Mouse (Mus musculus) liver, embryonic 14.5 days (tissue): ENCODE measurements around the gene Dus1l. TPM values are rescaled to one million over a fixed set of nuclear protein-coding genes. Genes with fewer than 3 reads are reported as not detected.

Experiments used
- ATAC-seq: fragments of 200-750 bp; cut with Nextera tagmentation; 2 replicates; pipeline ENCODE4 v1.8.0; 2017; ENCODE audit warnings: moderate number of reproducible peaks, mild to moderate bottlenecking, moderate library complexity; ENCODE audit not compliant: insufficient read depth
- DNase-seq, 3 experiments: peaks; one replicate each; pipeline ENCODE4 v3.0.0-alpha.2; 2012 to 2013; ENCODE audit warnings: low read depth in 3 of 3, low spot score in 3 of 3
- H3K27ac ChIP-seq: fragments of 300-500 bp; sonication (generic); 2 replicates; pipeline ENCODE4 v1.5.1; 2014; ENCODE audit warnings: moderate library complexity, mild to moderate bottlenecking, control low read depth, inconsistent platforms
- H3K27me3 ChIP-seq: fragments of 300-500 bp; sonication (generic); 2 replicates; pipeline ENCODE4 v1.6.1; 2014; ENCODE audit warnings: mild to moderate bottlenecking, low read length, moderate library complexity; ENCODE audit not compliant: control insufficient read depth, insufficient read depth
- H3K36me3 ChIP-seq: fragments of 300-500 bp; sonication (generic); replicated peaks from 2 replicates; pipeline ENCODE4 v1.6.1; 2014; ENCODE audit warnings: low read depth; ENCODE audit not compliant: control insufficient read depth, insufficient read depth
- H3K4me1 ChIP-seq, 2 experiments: fragments of 200-500 bp in 1 of 2; fragments of 300-500 bp in 1 of 2; sonication (generic) in 1 of 2; replicated peaks; 2 replicates each; pipeline ENCODE4 v1.6.1; 2012 to 2014; ENCODE audit warnings: antibody characterized with exemption in 1 of 2, inconsistent platforms in 1 of 2, low read length in 1 of 2; ENCODE audit not compliant: control insufficient read depth in 2 of 2, insufficient read depth in 2 of 2
- H3K4me2 ChIP-seq: fragments of 300-500 bp; sonication (generic); 2 replicates; pipeline ENCODE4 v1.6.1; 2014; ENCODE audit warnings: low read depth, mild to moderate bottlenecking, control low read depth, moderate library complexity
- H3K4me3 ChIP-seq, 2 experiments: fragments of 200-500 bp in 1 of 2; fragments of 300-500 bp in 1 of 2; sonication (generic) in 1 of 2; 2 replicates each; pipeline ENCODE4 v1.5.1; 2012 to 2014; ENCODE audit warnings: low read depth in 2 of 2, low read length in 2 of 2, mild to moderate bottlenecking in 2 of 2, control low read depth in 1 of 2, inconsistent platforms in 1 of 2, moderate library complexity in 1 of 2; ENCODE audit not compliant: insufficient read depth in 1 of 2
- H3K9ac ChIP-seq: fragments of 300-500 bp; sonication (generic); replicated peaks from 2 replicates; pipeline ENCODE4 v1.6.1; 2014; ENCODE audit warnings: mild to moderate bottlenecking, control low read depth, moderate library complexity
- H3K9me3 ChIP-seq: fragments of 300-500 bp; sonication (generic); 2 replicates; pipeline ENCODE4 v1.6.1; 2016; ENCODE audit warnings: low read length, mixed read lengths; ENCODE audit not compliant: control insufficient read depth
- CTCF ChIP-seq: IDR thresholded peaks from 2 replicates; pipeline ENCODE4 v1.5.1; 2016; ENCODE audit warnings: antibody characterized with exemption, low read depth, control low read depth
- EP300 ChIP-seq: IDR thresholded peaks from 2 replicates; pipeline ENCODE4 v1.6.1; 2016; ENCODE audit warnings: antibody characterized with exemption, low read depth
- WGBS: fragments of 180-500 bp; shearing (Covaris S2); extraction: QIAGEN DNeasy Blood & Tissue Kit; methylation state at CpG from one replicate; pipeline ENCODE4 v1.1.7; 2014; ENCODE audit not compliant: insufficient replicate concordance; 5-methylcytosine and 5-hydroxymethylcytosine counted together
- polyA plus RNA-seq, 2 experiments: library from polyadenylated mRNA; depleted of rRNA in 1 of 2; stranded (reverse) in 1 of 2; unstranded in 1 of 2; fragments of >200 nt; fragmentation: Nextera tagmentation in 1 of 2; extraction: Ambion mirVana in 1 of 2; gene quantifications; 2 replicates each; pipeline versions ENCODE4 v1.2.1 to v1.2.3; 2012 to 2014

Dus1l gene
- polyA plus RNA-seq, 2 experiments = 34.0 to 61.2 TPM

- TF ChIP-seq CTCF = no peak
- DNase-seq (no peak), ATAC-seq (no peak)
- H3K4me1 ChIP-seq = peaks cover 2 to 8% of the 10 kb centered on the region in 2 experiments; a peak in 3 of 4 replicates
- peaks cover 43% of the 10 kb centered on the region for H3K36me3 ChIP-seq
- no peak overlapping the region for H3K27ac ChIP-seq
- no peak overlapping the region for H3K4me3 ChIP-seq
- no peak overlapping the region for H3K4me2 ChIP-seq
- no peaks in the 10 kb centered on the region for H3K27me3 ChIP-seq
- no peaks in the 10 kb centered on the region for H3K9me3 ChIP-seq
- 86% methylated on average over 6 of the region's 6 CpGs for WGBS
- H3K9ac ChIP-seq = no peak overlapping the region
Observed at GRCm38 (mm10) chr11:120819556-120819955, 23.4 kb upstream of the Dus1l start.

GRCm38 (mm10) chr11:120818251-120818650, 22.0 kb upstream of the Dus1l start:
- Histone ChIP-seq H3K27me3 (no peaks in the 10 kb centered on the region), H3K4me2 (no peak overlapping the region), H3K27ac (no peak overlapping the region), H3K9ac (no peak overlapping the region), H3K9me3 (no peaks in the 10 kb centered on the region), H3K4me3 (no peak overlapping the region), H3K4me1 (peaks cover 2 to 8% of the 10 kb centered on the region in 2 experiments; a peak in 3 of 4 replicates), H3K36me3 (peaks cover 56% of the 10 kb centered on the region)
- TF ChIP-seq CTCF = no peak
- no peak for TF ChIP-seq EP300
- WGBS = 85% methylated on average over 13 of the region's 13 CpGs
- DNase-seq = no peak
- ATAC-seq = no peak

GRCm38 (mm10) chr11:120817358-120817757, 21.2 kb upstream of the Dus1l start:
- Histone ChIP-seq H3K9me3 (no peaks in the 10 kb centered on the region), H3K4me2 (no peak overlapping the region), H3K36me3 (peaks cover 62% of the 10 kb centered on the region), H3K4me1 (peaks cover 2% of the 10 kb centered on the region in 2 experiments; a peak in 1 of 4 replicates), H3K4me3 (no peak overlapping the region), H3K27me3 (no peaks in the 10 kb centered on the region), H3K9ac (no peak overlapping the region), H3K27ac (no peak overlapping the region)
- DNase-seq = no peak
- 86% methylated on average over 6 of the region's 6 CpGs for WGBS
- no peak for TF ChIP-seq CTCF
- TF ChIP-seq EP300 = no peak
- ATAC-seq = no peak

- Histone ChIP-seq H3K36me3 (peaks cover 78% of the 10 kb centered on the region), H3K9me3 (no peaks in the 10 kb centered on the region), H3K4me2 (no peak overlapping the region), H3K27me3 (no peaks in the 10 kb centered on the region), H3K27ac (no peak overlapping the region), H3K4me3 (no peak overlapping the region), H3K9ac (no peak overlapping the region), H3K4me1 (no peaks in the 10 kb centered on the region)
- no peak for ATAC-seq
- WGBS = 85% methylated on average over 16 of the region's 16 CpGs
- DNase-seq = no peak
- TF ChIP-seq CTCF (no peak), EP300 (no peak)
Observed at GRCm38 (mm10) chr11:120812068-120812467, 15.9 kb upstream of the Dus1l start.

- 65% methylated on average over 12 of the region's 12 CpGs for WGBS
- H3K27me3 ChIP-seq = no peaks in the 10 kb centered on the region
- H3K4me3 ChIP-seq = no peak overlapping the region
- no peak overlapping the region for H3K4me2 ChIP-seq
- H3K9me3 ChIP-seq = no peaks in the 10 kb centered on the region
- H3K36me3 ChIP-seq = peaks cover 54% of the 10 kb centered on the region
- TF ChIP-seq CTCF (no peak), EP300 (no peak)
- ATAC-seq (no peak), DNase-seq (no peak)
- H3K4me1 ChIP-seq = no peaks in the 10 kb centered on the region
- no peak overlapping the region for H3K27ac ChIP-seq
- no peak overlapping the region for H3K9ac ChIP-seq
Observed at GRCm38 (mm10) chr11:120808010-120808409, 11.8 kb upstream of the Dus1l start.
